Mouse (Mus musculus) stomach, postnatal 0 days (tissue): Measurements from ENCODE around the gene Rab8b.

ENCODE experiments used
- CTCF ChIP-seq: IDR thresholded peaks from 2 replicates; pipeline ENCODE4 v1.5.1; 2016; ENCODE audit warnings: antibody characterized with exemption, low read depth, mild to moderate bottlenecking, moderate library complexity
- EP300 ChIP-seq: optimal IDR thresholded peaks from 2 replicates; pipeline ENCODE3; 2016; ENCODE audit warnings: antibody characterized with exemption

DNA sequence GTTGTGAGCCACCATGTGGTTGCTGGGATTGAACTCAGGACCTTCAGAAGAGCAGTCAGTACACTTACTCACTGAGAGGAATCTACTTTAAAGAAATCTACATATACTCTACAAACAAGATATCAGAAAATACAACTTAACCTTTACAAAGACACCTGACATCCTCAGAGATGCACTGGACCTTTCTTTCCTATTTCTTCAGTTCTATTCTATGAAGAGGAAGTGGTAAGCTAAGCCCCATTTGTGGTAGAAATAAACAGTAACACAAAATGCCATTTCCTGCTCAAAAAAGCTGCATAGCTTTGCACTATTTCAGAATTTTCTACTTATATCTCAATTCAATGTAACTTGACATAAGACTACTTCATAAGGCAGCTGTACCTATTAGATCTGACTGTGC is 46.0 kb downstream of the Rab8b start:
- no peak for TF ChIP-seq CTCF
- no peak for TF ChIP-seq EP300
